Mouse (Mus musculus) CD4-positive naive resting alpha-beta T cell, adult 76 days (primary cell): ENCODE measurements around the gene Timd4. TPM values are rescaled to one million over a fixed set of nuclear protein-coding genes. Genes with fewer than 3 reads are reported as not detected.

Experiments used
- total RNA-seq: library from RNA; stranded (reverse); gene quantifications from one replicate; pipeline ENCODE4 v1.2.4, GENCODE M21; 2023

Gene Timd4
- 0.94 TPM for total RNA-seq

GRCm38 (mm10) chr11:46810511-46810910 lies at the start of gene Timd4:
Gene Timd4 (plus strand): TSS chr11:46810800.

Other genes with a start within 250 kb of the Timd4 start
- gene BC053393, start 239.3 kb upstream of the Timd4 start, total RNA-seq, result not detected
- gene Dppa1, start 181.5 kb upstream of the Timd4 start, total RNA-seq, result not detected
- not detected for gene Timd2, start 103.7 kb upstream of the Timd4 start, total RNA-seq
- 0.47 TPM for gene Havcr1, start 75.7 kb upstream of the Timd4 start, total RNA-seq